Mouse (Mus musculus): ENCODE measurements around the gene Rpl24. TPM values are rescaled to one million over a fixed set of nuclear protein-coding genes. Genes with fewer than 3 reads are reported as not detected.
A peak's percentile ranks its signal among the peaks of the same experiment; 100 is the strongest.

The Rpl24 gene
- total RNA-seq, 2 experiments from 2014 or later, result 714 to 743 TPM

DNA sequence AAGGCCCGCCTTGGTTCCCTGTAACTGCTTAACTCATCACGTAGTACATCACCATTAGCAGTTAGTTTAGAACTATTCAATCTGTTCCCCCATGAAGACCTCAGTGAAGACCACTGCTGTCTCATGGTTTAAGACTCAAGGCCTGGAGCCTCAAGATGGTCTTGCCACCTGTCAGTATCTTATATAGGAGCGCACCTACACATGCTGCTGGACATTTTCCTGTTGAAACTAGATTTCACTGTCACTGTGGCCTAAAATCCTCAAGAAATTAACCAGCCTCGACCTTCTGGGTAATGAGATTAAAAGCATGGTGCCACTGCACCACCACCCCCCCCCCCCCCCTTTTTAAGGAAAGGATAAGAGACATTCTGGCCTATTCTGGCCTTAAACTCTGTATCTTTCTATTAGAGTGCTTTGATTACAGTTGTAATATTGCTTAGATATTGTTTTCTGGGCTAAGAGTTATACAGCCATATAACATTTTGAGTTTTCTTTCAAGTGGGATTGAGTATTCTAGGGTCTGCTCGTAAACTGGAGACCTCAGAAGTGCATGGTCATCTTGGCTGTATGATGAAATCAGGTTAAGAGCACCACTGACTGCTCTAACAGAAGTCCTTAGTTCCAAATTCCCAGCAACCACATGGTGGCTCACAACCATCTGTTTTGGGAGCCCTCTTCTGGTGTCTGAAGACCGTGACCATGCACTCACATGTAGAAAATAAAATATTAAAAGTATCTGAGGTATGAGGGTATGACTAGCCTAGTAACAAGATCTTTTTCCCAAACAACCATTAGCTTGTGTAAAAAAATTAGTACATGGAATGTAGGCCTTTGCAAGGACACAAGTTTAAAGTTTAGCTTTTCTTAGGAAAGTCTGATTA lies 5.9 kb downstream of the Rpl24 start:
- no peak for DNase-seq

DNA sequence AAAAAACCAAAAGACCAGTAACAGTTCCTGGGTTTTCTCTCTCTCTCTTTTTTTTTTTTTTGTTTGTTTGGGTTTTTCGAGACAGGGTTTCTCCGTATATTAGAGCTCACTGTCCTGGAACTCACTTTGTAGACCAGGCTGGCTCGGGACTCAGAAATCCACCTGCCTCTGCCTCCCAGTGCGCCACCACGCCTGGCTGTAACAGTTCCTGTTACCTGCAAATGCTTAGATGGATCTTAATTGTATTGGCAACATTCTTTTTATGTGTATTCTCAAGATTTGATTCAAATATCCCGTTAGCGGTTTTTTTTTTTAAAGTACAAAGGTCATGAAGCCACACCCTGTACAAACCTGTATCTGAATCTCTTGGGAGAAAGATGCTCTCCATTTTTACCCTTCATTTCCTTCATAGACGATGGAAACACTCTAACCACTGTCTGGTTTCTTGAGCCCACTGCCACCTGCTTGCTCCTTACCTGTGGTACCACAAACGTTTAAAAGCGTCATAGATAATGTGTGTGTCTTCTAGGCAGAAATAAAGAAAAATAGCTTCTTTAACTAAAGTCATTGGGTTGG lies 6.6 kb downstream of the Rpl24 start:
- DNase-seq, result no peak

DNA sequence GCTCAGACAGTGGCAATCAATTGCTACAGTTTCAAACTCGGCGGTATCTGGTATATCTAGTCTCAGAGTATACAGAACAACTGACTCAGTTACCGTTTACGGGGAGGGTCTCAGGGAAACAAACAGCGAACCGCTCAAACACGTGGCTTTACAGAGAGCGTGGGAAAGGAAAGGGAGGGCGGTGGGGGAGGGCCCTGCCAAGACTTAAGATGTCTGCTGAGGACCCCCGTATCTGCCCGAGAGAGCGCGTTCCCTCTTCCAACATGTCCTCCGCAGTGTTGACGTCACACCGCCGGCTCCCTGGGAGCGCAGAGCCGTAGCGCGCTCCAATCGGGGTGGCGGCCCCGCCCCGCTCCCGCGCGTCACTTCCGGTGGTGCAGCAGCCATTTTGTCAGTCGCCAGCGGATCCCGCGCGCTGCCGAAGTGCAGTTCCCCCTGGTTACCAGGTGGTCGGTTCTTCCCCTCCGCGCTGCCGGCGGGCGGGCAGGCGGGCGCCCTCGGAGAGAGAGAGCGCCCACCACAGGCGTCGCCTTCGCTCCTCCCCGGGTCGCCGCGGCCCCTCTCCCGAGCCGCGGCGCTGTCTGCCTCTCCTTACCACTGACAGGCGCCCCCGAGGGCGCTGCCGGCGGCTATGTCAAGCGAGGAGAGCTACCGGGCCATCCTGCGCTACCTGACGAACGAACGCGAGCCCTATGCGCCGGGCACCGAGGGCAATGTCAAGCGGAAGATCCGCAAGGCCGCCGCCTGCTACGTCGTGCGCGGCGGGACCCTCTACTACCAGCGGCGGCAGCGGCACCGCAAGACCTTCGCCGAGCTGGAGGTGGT lies 7.6 kb downstream of the Rpl24 start, which contains the start of gene Zbtb11:
Zbtb11 (plus strand) TSS at position 453 of the 825 bp plus-strand sequence.
- DNase-seq, result peak; percentile 100

DNA sequence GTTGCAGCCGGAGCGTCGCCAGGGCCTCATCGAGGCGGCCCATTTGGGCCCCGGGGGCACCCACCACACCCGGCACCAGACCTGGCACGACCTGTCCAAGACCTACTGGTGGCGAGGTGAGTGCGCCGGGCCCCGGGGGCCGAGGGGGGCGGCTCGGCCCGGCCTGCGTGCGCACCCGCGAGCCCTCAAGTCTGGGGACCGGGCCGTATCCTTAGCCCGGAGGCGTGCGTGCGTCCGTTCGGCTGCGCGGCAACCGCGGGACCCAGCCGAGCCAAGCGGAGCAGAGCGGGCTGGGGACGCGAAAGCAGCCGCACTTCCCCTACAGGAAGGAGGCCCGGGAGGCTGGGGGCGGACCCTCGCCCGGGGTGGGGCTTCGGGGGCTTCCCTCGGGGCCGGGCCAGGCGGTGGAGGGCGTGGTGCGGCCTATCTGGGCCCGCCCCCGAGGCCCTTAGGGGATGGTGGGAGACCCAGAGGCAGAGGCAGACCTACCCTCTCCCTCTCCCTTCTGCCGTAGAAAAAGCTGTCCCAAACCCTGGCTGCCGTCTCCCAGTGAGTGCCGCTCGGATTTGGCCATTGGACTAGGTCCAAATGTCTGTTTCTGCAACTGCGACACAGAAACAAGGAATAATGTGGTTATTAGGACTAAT lies 8.3 kb downstream of the Rpl24 start:
- DNase-seq, result peak; percentile 95

DNA sequence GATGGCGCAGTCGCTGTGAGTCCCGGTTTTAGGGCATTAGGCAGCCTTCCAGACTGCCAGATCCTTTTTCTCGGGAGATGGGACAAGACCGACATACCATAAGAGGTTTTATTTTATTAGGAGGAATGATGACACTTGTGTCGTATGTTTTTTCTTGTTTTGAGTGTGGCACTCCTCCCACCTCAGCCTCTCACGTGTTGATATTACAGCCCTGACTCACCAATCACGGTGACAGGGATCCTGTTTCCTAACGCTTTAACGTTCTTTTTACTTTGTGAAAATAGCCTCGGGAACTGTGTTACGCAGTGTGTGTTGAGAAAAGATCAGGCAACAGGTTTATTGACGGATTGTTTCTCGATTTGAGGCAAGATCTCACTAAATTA lies 8.8 kb downstream of the Rpl24 start:
- DNase-seq, result no peak

DNA sequence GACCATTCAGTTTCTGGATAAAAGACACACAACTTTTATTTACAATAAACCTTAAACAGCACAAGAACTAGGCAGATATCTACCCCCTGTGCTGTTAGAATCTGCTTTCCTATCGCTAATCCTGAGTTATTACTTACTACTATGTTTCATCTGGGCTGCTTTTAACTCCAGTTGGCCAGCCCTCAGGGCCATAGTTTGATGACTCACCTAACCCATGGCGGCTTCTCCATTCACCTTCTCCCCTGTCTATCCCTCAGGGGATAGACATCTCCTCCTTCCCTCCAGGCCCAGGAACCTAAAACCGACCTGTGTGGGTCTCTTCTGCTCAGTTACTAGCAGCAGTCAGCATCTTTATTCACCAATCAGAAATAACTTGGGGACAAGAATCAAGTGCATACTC lies 19.9 kb downstream of the Rpl24 start:
- no peak for DNase-seq

DNA sequence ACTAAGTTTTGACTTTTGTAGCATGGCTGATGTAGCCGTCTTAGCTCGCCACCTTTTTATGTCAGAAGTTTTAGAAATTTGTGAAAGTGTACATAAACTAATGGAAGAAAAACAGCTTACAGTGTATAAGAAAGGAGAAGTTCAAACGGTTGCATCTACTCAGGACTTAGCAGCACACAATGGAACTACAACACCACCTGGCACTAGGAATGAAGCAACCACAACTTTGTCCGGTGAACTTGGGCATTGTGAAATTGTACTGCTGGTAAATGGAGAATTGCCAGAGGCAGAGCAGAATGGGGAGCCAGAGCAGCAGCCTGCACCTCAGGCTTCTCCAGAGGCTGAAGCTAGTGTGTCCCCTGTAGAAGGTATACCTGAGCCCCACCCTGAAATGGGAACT lies 24.2 kb downstream of the Rpl24 start:
- DNase-seq, result no peak

DNA sequence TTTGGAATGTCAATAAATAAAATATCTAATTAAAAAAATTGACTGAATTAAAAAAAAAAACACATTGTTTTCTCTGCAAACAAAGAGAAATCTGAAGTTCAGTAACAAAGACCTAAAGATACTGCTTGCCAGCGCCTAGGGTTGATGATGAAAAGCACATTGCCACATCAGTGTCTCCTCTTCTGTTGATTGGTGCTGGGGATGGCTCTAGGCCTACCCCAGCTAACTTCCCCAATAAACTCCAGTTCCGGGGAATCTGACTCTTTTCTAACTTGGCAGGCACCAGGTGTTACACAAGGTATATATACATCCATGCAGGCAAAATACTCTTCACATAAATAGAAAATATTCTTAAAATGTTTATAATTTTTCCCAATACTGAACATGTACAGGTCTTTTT lies 28.2 kb downstream of the Rpl24 start:
- no peak for DNase-seq

DNA sequence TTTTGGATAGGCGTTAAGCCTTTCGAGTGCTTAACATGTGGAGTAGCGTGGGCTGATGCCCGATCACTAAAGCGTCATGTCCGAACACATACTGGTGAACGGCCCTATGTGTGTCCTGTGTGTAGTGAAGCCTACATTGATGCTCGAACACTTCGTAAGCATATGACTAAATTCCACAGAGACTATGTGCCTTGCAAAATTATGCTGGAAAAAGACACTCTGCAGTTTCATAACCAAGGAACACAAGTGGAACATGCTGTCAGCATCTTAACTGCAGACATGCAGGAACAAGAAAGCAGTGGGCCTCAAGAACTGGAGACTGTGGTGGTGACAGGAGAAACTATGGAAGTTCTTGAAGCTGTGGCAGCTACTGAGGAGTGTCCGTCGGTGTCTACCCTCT lies 40.7 kb downstream of the Rpl24 start:
- no peak for DNase-seq

DNA sequence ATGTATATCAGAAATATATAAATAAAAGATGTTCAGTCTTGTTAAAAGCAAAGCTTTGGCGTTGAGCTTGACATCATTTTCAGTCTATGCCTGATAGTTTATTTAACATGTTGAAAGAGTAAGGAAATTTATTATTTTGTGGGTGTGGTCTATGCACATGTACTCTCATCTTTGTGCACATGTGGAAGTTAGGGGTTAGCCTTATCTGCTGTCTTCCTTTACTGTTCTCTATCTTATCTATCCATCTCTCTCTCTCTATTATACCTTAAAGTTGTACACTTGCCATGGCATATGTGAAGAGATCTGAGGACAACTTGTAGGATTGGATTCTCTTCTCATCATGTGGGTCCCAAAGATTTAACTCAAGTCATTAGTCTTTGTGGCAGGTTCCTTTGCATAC lies 42.8 kb downstream of the Rpl24 start:
- DNase-seq, result no peak

DNA sequence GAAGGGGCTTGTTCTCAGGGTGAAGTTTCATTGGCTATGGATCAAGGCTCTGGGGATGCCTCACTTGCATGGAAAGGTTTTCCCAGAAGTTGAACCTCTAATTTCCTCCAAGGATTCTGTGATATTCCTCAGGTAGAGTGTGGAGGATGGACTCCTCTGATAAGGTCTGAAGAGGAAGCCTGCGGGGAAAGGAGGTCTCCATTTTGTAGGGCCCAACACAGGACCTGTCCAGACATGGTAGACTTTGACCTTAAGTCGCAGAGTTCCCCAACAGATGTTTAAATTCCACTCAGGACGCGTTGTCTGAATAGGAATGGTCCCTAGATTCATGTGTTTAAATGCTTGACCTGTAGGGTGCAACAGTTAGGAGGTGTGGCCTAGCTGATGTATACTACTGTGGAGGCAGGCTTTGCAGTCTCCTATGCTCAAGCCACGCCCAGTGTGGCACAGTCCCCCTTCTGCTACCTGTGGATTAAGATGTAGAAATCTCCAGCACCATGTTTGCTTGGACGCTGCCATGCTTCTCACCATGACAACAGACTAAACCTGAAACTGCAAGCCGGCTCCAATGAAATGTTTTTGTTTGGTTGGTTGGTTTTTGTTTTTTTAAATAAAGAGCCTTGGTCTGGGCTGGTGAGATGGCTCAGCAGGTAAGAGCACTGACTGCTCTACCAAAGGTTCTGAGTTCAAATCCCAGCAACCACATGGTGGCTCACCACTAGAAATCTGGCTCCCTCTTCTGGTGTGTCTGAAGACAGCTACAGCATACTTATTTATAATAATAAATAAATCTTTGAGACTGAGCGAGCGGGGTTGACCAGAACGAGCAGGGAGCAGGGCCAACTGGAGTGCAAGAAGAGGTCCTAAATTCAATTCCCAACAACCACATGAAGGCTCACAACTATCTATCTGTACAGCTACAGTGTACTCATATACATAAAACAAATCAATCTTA lies 47.0 kb downstream of the Rpl24 start:
- DNase-seq, result no peak

DNA sequence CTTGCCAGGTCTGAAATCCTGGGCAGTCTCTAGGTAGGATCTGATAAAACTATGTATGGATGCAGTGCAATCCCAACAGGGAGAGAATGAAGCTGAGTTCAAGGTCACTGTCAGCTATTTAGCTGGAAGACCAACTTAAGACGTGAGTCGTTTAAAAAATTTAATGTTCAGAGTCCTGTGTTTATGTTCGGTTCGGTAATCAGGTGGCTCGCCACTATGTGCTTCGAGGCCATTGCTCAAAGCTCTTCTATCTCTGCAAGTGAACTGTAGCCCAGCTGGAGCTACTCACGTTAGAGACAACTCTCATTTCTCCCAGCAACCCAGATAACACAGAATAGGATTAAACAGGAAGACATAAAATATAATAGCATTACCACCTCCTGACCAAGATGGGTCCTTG lies 48.0 kb downstream of the Rpl24 start:
- no peak for DNase-seq

DNA sequence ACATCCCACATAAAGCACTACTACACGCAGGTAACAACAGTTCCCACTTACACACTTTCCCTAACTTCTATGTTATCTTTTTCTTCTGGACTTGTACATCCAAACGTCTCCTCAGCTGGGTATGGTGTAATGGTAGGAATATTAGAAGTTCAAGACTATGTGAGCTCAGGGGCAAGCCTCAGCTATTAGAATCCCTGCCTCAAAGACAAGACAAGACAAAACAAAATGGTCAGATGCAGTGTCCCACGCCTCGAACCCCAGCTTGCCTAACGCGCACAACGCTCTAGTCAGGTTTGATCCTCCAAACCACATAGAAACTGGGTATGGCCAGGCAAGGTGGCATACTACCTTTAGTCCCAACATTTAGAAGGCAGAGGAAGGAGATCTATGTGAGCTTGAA lies 53.6 kb downstream of the Rpl24 start:
- no peak for DNase-seq

Other genes with a start within 250 kb of the Rpl24 start
- gene Nfkbiz, start 127.4 kb upstream of the Rpl24 start, total RNA-seq (2021), result 1 to 10 TPM; 3.8 to 3.9 TPM
- gene Nxpe3, start 71.0 kb upstream of the Rpl24 start, total RNA-seq (2021), result under 1 TPM; 0.50 to 0.55 TPM
- gene Cep97, start 31.4 kb upstream of the Rpl24 start, total RNA-seq (2021), result 1 to 10 TPM; 4.7 to 6.3 TPM
- 10 to 100 TPM in 1 of 2 experiments, 1 to 10 TPM in 1; 8.8 to 10.4 TPM for gene Zbtb11, start 7.6 kb downstream of the Rpl24 start, total RNA-seq (2021)
- 10 to 100 TPM; 73.1 to 74.5 TPM for gene Pcnp, start 63.5 kb downstream of the Rpl24 start, total RNA-seq (2021)
- 10 to 100 TPM; 12.5 to 13.5 TPM for gene Trmt10c, start 71.5 kb downstream of the Rpl24 start, total RNA-seq (2021)
- gene Senp7, start 82.1 kb downstream of the Rpl24 start, total RNA-seq (2021), result 10 to 100 TPM; 17.4 to 21.1 TPM
- under 1 TPM; 0.11 to 0.17 TPM for gene Impg2, start 238.0 kb downstream of the Rpl24 start, total RNA-seq (2021)